Mouse (Mus musculus): ENCODE measurements around the gene Tsc2. TPM values are rescaled to one million over a fixed set of nuclear protein-coding genes. Genes with fewer than 3 reads are reported as not detected.

The Tsc2 gene
- total RNA-seq, 1 experiment: 93.0 TPM

DNA sequence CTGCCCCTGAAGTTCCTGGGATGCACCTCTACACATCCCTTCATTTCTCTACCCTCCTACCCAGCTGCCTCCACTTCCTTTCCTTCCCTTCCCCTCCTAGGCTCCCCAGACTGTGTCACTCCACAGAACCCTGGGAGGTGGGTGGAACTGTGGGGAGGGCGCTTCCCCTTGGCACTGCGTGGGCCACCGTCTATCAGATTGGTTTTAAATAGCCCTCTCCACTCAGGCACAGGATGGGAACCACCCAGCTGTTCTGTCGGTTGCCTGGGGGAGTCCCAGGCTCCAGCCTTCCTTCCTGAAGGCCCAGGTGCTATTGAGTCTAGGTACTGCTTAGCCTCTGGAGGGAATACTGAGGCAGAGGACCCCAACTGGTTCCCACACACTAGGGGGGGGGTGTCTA lies 2.6 kb upstream of the Tsc2 start:
- no peak for DNase-seq (ENCODE audit: low read depth, low spot score)
- TF ChIP-seq MAFK (IDR thresholded peaks at IDR 0.05; ENCODE audit: insufficient read depth, low read depth, low read length): no peak
- TF ChIP-seq HCFC1 (IDR thresholded peaks at IDR 0.05; ENCODE audit: borderline replicate concordance, insufficient read depth, low read length): no peak
- TF ChIP-seq ZC3H11A (IDR thresholded peaks at IDR 0.05; ENCODE audit: borderline replicate concordance, low read depth, low read length): no peak
- no peak for TF ChIP-seq ZNF384 (IDR thresholded peaks at IDR 0.05; ENCODE audit: low read depth, low read length)
- TF ChIP-seq CHD2 (IDR thresholded peaks at IDR 0.05; ENCODE audit: low read depth, low read length): no peak
- Histone ChIP-seq H3K27ac (ENCODE audit: insufficient read depth, low read depth, low read length, poor library complexity, severe bottlenecking) (no peak overlapping the region), H3K9me3 (ENCODE audit: control insufficient read depth, insufficient read depth, low read depth, low read length) (no peaks in the 10 kb centered on the region), H3K4me1 (ENCODE audit: control insufficient read depth in 2 of 2, insufficient read depth in 2 of 2, low read length in 2 of 2, poor library complexity in 1 of 2) (peaks cover 0 to 25% of the 10 kb centered on the region in 2 experiments; a peak in 2 of 4 replicates), H3K9ac (ENCODE audit: insufficient read depth, low read depth, low read length, poor library complexity, severe bottlenecking) (no peak overlapping the region), H3K36me3 (ENCODE audit: control insufficient read depth, insufficient read depth, low read length, poor library complexity, severe bottlenecking) (peaks cover 12% of the 10 kb centered on the region; the same call in 1 of the 2 replicates), H3K4me3 (ENCODE audit: insufficient read depth in 1 of 2, low read depth in 1 of 2, low read length in 2 of 2, poor library complexity in 1 of 2, severe bottlenecking in 1 of 2) (no peak overlapping the region)
- in situ Hi-C loops (cut with MboI; ENCODE audit: low sequenced_read_pairs in 2 of 2, unreplicated experiment in 2 of 2): no loop called here

GRCm38 (mm10) chr17:24633831-24634230 lies 1.4 kb upstream of the Tsc2 start:
- no peaks in the 10 kb centered on the region for H3K9me3 ChIP-seq (ENCODE audit: control insufficient read depth, insufficient read depth, low read depth, low read length)
- no peak overlapping the region for H3K4me3 ChIP-seq (ENCODE audit: insufficient read depth in 1 of 2, low read depth in 1 of 2, low read length in 2 of 2, poor library complexity in 1 of 2, severe bottlenecking in 1 of 2)
- peaks cover 12% of the 10 kb centered on the region; the same call in 1 of the 2 replicates for H3K36me3 ChIP-seq (ENCODE audit: control insufficient read depth, insufficient read depth, low read length, poor library complexity, severe bottlenecking)
- H3K4me1 ChIP-seq (ENCODE audit: control insufficient read depth in 2 of 2, insufficient read depth in 2 of 2, low read length in 2 of 2, poor library complexity in 1 of 2): peaks cover 0 to 19% of the 10 kb centered on the region in 2 experiments; a peak in 2 of 4 replicates
- in situ Hi-C loops (cut with MboI; ENCODE audit: low sequenced_read_pairs in 2 of 2, unreplicated experiment in 2 of 2): no loop called here
- no peak for DNase-seq (ENCODE audit: low read depth, low spot score)
- TF ChIP-seq ZNF384 (IDR thresholded peaks at IDR 0.05; ENCODE audit: low read depth, low read length) (no peak), HCFC1 (IDR thresholded peaks at IDR 0.05; ENCODE audit: borderline replicate concordance, insufficient read depth, low read length) (no peak), MAFK (IDR thresholded peaks at IDR 0.05; ENCODE audit: insufficient read depth, low read depth, low read length) (no peak), ZC3H11A (IDR thresholded peaks at IDR 0.05; ENCODE audit: borderline replicate concordance, low read depth, low read length) (no peak), CHD2 (IDR thresholded peaks at IDR 0.05; ENCODE audit: low read depth, low read length) (no peak)
- no peak overlapping the region for H3K27ac ChIP-seq (ENCODE audit: insufficient read depth, low read depth, low read length, poor library complexity, severe bottlenecking)
- no peak overlapping the region for H3K9ac ChIP-seq (ENCODE audit: insufficient read depth, low read depth, low read length, poor library complexity, severe bottlenecking)

DNA sequence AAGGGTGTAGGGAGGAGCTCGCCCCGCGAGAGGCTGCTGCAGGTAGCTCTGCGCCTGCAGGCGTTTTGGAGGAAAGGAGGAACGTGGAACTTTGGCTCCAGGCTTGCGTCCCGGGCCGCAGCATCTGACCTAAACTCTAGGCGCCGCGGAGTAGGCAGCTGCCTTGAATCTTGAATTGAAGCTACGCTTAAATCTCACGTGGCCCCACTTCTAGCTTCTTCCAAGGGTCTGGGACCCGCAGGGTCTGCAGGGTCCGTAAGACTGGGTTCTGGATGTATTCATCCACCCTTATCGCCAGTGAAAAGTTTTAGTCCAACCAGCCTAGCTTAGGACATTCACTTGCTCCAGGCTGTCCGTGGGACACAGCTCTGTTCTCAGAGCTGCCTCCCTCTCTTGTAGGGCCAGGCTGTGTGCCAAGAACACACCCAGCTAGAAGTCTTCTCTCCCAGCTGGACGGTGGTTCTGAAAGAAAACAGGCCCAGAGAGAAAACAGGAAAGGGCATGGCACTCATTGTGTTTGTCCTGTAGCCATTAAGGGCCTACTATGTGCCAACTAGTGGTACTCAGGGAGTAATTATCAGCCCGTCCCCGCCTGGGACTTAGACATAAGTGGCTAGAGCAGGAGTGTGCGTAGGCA lies 501 bp upstream of the Tsc2 start:
- H3K4me3 ChIP-seq (ENCODE audit: insufficient read depth in 1 of 2, low read depth in 1 of 2, low read length in 2 of 2, poor library complexity in 1 of 2, severe bottlenecking in 1 of 2): peak overlapping the region; percentile 82 to 93

DNA sequence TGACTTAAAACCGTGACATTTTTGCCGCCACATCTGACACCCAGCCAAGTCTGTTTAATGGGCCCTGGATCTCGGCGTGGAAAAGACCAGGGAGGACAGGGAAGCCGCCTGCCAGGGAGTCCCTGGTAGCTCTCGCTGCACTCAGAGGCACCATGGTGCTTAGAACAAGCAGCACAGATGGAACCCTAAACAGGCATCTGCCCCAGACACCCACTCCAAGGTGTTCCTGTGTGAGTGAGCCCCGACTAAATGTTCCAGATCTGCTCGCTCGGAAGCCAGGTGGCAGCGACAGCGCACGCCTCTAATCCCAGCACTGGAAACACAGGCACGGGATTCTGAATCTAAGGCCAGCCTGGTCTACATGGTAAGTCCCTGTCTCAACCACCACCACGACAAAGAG lies 2.4 kb downstream of the Tsc2 start:
- no peak for TF ChIP-seq HCFC1 (IDR thresholded peaks at IDR 0.05; ENCODE audit: borderline replicate concordance, insufficient read depth, low read length)
- no peak for TF ChIP-seq ZNF384 (IDR thresholded peaks at IDR 0.05; ENCODE audit: low read depth, low read length)
- no peak for TF ChIP-seq ZC3H11A (IDR thresholded peaks at IDR 0.05; ENCODE audit: borderline replicate concordance, low read depth, low read length)
- TF ChIP-seq MAFK (IDR thresholded peaks at IDR 0.05; ENCODE audit: insufficient read depth, low read depth, low read length): no peak
- no peak for TF ChIP-seq CHD2 (IDR thresholded peaks at IDR 0.05; ENCODE audit: low read depth, low read length)
- Histone ChIP-seq H3K9ac (ENCODE audit: insufficient read depth, low read depth, low read length, poor library complexity, severe bottlenecking) (no peak overlapping the region), H3K4me1 (ENCODE audit: control insufficient read depth in 2 of 2, insufficient read depth in 2 of 2, low read length in 2 of 2, poor library complexity in 1 of 2) (peaks cover 0 to 2% of the 10 kb centered on the region in 2 experiments; a peak in 1 of 4 replicates), H3K4me3 (ENCODE audit: insufficient read depth in 1 of 2, low read depth in 1 of 2, low read length in 2 of 2, poor library complexity in 1 of 2, severe bottlenecking in 1 of 2) (no peak overlapping the region), H3K36me3 (ENCODE audit: control insufficient read depth, insufficient read depth, low read length, poor library complexity, severe bottlenecking) (peaks cover 26% of the 10 kb centered on the region), H3K9me3 (ENCODE audit: control insufficient read depth, insufficient read depth, low read depth, low read length) (no peaks in the 10 kb centered on the region), H3K27ac (ENCODE audit: insufficient read depth, low read depth, low read length, poor library complexity, severe bottlenecking) (no peak overlapping the region)
- no peak for DNase-seq (ENCODE audit: low read depth, low spot score)
- in situ Hi-C loops (cut with MboI; ENCODE audit: low sequenced_read_pairs in 2 of 2, unreplicated experiment in 2 of 2): no loop called here

More for the DNA sequence above, 501 bp upstream of the Tsc2 start:
- TF ChIP-seq HCFC1 (IDR thresholded peaks at IDR 0.05; ENCODE audit: borderline replicate concordance, insufficient read depth, low read length) (no peak), MAFK (IDR thresholded peaks at IDR 0.05; ENCODE audit: insufficient read depth, low read depth, low read length) (no peak), ZC3H11A (IDR thresholded peaks at IDR 0.05; ENCODE audit: borderline replicate concordance, low read depth, low read length) (no peak), CHD2 (IDR thresholded peaks at IDR 0.05; ENCODE audit: low read depth, low read length) (no peak), ZNF384 (IDR thresholded peaks at IDR 0.05; ENCODE audit: low read depth, low read length) (no peak)
- H3K4me1 ChIP-seq (ENCODE audit: control insufficient read depth in 2 of 2, insufficient read depth in 2 of 2, low read length in 2 of 2, poor library complexity in 1 of 2): peaks cover 0 to 14% of the 10 kb centered on the region in 2 experiments; a peak in 2 of 4 replicates
- peak overlapping the region; percentile 16; the same call in 1 of the 2 replicates for H3K27ac ChIP-seq (ENCODE audit: insufficient read depth, low read depth, low read length, poor library complexity, severe bottlenecking)
- H3K36me3 ChIP-seq (ENCODE audit: control insufficient read depth, insufficient read depth, low read length, poor library complexity, severe bottlenecking): peaks cover 11% of the 10 kb centered on the region
- no peaks in the 10 kb centered on the region for H3K9me3 ChIP-seq (ENCODE audit: control insufficient read depth, insufficient read depth, low read depth, low read length)
- peak overlapping the region; percentile 88 for H3K9ac ChIP-seq (ENCODE audit: insufficient read depth, low read depth, low read length, poor library complexity, severe bottlenecking)
- in situ Hi-C loops (cut with MboI; ENCODE audit: low sequenced_read_pairs in 2 of 2, unreplicated experiment in 2 of 2): no loop called here
- DNase-seq (ENCODE audit: low read depth, low spot score): no peak

Measured in ES-E14 (cell line).